Mouse (Mus musculus) layer of hippocampus, postnatal 36 days (tissue): ENCODE measurements around the gene Ppp1r9b. TPM values are rescaled to one million over a fixed set of nuclear protein-coding genes. Genes with fewer than 3 reads are reported as not detected.
"Not testable (repeated sequence)": the region's sequence is repeated elsewhere in the genome, so short reads cannot be mapped to it uniquely, and the experiment has no call there.

Experiments
- DNase-seq, 2 experiments: peaks; one replicate each; pipeline ENCODE4 v3.0.0; 2022
- total RNA-seq, 2 experiments: library from RNA; stranded (reverse); gene quantifications; 2 replicates each; pipeline ENCODE4 v1.2.3; 2021

Gene Ppp1r9b
- total RNA-seq, result 100 to 1,000 TPM; 931 to 932 TPM

DNA sequence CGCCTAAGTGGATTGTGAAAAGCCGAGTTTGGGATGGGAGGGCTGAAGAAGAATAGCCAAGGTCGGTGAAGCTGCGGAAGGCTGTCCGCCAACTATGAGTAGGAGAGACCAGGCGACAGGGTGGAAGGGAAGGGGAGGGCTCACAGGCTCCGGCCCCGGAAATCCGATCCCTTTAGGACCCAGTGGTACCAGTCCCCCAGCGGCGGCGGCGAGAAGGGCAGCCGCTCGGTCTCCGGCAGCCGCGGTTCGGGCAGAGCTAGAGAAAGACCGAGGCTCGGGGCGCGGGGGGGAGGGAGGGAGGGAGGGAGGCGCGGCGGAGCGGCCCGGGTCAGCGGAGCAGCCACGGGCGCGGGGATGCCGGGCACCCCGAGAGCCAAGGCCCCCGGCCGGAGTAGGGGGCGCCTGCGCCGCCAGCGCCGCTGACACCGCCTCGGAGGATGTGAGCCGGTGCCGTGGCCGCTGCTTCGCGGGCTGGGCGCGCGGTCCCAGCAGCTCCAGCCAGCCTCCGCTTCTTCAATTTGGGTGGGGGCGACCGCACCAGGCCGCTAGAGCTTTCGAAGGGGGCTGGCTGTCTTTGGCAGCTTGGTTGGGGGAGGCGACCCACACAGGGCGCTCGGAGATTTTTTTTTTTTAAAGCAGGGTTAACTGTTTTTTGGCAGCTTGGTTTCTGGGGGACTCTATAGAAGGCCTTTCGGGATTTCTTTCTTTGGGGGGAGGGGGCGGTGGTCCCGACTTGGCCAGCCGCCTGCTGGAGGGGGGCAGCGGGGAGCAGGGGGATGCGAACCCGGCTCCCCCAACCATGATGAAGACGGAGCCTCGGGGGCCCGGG lies at the start of gene Ppp1r9b:
Ppp1r9b (plus strand) TSS at position 287 of the 829 bp plus-strand sequence.
- peak; percentile 94 to 95 for DNase-seq

DNA sequence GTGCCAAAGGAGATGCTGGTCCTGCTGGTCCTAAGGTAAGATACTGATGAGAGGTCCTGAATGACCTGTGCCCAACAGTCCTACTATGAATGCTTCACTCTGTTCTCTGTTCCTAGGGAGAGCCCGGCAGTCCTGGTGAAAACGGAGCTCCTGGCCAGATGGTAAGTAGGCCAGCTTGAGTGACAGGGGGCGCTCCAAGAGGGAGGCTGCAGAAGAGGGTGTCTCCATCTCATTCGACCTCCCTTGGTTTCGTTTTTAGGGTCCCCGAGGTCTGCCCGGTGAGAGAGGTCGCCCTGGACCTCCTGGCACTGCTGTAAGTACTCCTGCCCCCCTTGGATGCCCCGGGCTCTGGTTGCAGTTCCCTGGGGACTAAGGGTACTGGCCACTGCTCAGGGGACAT lies 49.7 kb upstream of the Ppp1r9b start:
- no peak for DNase-seq

DNA sequence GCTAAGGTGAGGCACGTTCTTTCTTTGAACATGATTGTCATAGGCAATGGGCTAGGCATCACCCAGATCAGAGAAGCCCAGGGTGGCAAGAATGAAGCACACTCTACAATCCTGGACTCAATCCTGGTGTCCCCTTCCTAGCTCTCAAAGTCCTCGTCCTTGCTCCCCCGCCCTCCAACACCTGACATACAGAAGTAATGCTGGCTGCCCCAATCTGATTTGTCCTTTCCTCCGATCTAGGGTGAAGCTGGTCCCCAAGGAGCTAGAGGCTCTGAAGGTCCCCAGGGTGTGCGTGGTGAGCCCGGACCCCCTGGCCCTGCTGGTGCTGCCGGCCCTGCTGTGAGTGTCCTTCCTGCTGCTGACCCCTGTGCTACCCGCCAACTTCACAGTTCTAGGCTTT lies 49.1 kb upstream of the Ppp1r9b start:
- DNase-seq, result no peak

DNA sequence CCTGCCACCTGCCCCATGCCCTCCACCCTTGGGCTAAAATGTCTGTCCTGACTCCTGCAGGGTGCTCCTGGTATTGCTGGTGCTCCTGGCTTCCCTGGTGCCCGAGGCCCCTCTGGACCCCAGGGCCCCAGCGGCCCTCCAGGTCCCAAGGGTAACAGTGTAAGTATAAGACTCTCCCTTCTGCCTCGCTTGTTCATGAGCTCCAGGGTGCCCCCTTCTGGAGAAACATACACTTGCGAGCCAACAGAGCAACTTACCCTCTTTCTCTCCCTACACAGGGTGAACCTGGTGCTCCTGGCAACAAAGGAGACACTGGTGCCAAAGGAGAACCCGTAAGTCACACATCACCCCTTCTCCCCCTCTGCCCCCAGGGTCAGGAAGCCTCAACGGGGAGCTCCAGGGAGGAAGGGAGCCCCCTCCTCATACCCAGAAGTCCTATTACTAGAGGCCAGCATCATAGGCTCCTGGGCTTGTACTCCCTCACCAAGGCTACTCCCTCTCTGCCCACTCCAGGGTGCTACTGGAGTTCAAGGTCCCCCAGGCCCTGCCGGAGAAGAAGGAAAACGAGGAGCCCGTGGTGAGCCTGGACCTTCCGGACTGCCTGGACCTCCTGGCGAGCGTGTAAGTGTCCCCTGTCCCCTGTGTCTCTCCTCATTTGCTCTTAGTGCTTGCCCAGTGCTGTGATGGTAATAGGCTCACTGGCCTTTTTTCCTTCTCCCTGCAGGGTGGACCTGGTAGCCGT lies 48.4 kb upstream of the Ppp1r9b start:
- peak in 1 of 2 experiments; percentile 45 for DNase-seq

DNA sequence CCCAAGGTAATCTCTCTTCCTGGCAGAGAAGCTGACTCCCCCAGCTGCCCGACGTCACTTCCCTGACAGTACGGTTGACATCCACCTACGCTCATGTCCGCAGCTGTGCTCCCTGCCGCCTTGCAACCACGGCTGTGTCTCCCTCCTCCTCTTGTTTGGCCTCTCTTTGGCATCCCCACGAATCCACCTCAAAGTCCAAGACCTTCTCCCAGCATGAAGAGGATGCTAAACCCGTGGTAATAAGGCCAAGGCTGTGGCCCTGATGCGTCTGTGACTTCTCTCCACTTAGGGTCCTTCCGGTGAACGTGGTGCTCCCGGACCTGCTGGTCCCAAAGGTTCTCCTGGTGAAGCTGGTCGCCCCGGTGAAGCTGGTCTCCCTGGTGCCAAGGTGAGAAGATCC lies 47.8 kb upstream of the Ppp1r9b start:
- DNase-seq, result no peak

DNA sequence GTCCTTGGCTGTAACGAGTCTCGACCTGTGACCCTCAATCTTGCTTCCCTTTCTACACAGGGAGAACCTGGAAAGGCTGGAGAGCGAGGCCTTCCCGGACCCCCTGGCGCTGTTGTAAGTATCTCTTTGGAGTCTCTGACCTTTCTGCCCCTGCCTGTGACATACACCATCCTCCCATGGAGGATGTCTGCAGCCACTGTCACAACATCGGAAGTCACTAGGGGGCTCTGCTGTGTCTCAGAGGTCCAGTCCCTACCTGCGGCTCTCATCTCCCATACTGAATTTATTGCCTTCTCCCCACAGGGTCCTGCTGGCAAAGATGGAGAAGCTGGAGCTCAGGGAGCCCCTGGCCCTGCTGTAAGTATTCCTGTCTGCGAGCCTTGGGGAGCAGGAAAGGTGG lies 46.5 kb upstream of the Ppp1r9b start:
- no peak for DNase-seq

DNA sequence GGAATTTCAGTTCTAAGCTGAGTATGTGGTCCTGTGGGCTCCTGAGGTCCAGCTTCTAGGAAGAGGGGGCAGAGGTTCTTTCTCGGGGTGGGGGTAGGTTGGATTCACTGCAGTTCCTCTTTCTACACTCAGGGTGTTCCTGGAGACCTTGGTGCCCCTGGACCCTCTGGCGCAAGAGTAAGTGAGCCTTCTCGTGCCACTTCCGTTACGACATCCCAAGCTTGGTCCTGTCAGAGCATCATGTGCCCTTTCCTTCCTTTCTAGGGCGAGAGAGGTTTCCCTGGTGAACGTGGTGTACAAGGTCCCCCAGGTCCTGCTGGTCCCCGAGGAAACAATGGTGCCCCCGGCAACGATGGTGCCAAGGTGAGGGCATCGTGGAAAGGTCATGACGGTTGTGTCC lies 45.6 kb upstream of the Ppp1r9b start:
- no peak for DNase-seq

DNA sequence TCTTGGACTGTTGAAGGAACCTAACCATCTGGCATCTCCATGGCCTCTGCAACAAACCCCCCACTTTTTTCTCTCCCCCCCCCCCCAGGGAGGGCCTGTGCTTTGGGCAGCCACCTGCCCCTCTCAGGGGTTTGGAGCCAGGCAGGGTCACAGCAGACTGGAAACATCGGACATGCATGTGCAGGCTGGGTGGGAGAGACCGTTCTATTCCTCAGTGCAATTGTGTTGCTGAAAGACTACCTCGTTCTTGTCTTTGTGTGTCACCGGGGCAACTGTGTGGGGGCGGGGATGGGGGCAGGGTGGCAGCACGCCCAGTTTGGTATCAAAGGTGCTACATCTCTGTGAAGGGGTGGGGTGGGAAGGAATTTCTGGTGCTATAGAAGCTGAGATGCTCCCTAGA lies 38.7 kb upstream of the Ppp1r9b start:
- no peak for DNase-seq

DNA sequence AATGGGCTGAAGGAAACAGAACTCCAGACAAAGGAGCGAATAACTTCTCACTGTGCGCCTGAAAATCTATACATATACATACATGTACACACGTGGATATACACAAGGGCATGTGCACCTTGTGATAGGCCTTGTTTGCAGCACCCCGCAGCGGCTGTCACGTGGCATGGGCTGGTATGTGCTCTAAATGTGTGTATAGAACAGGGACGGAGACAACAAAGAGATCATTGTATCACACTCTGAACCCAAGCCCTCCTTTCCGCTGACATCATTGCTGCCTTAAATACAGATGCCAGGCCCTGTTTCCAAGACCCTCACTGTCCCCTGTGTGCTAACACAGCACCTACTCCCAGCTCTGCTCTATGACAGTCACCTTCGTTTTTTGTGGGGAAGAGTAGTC lies 35.7 kb upstream of the Ppp1r9b start:
- no peak for DNase-seq

DNA sequence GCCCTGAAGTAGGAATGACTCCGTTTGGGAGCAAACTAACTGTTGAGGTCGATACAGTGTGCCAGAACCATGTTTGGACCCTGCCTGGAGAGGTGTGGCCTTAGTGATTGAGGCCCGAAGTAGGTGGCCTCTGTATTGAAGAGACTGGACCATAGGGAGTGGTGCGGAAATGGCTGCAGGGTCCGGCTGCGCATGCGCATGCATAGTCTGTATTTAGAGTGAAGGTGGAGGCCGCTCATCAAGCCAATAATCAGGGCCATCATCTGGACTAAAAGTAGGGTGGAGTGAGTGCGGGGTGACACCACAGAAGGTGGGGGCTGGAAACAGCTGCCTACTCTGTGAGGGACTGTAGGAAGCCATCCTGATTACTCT lies 33.2 kb upstream of the Ppp1r9b start:
- no peak for DNase-seq

DNA sequence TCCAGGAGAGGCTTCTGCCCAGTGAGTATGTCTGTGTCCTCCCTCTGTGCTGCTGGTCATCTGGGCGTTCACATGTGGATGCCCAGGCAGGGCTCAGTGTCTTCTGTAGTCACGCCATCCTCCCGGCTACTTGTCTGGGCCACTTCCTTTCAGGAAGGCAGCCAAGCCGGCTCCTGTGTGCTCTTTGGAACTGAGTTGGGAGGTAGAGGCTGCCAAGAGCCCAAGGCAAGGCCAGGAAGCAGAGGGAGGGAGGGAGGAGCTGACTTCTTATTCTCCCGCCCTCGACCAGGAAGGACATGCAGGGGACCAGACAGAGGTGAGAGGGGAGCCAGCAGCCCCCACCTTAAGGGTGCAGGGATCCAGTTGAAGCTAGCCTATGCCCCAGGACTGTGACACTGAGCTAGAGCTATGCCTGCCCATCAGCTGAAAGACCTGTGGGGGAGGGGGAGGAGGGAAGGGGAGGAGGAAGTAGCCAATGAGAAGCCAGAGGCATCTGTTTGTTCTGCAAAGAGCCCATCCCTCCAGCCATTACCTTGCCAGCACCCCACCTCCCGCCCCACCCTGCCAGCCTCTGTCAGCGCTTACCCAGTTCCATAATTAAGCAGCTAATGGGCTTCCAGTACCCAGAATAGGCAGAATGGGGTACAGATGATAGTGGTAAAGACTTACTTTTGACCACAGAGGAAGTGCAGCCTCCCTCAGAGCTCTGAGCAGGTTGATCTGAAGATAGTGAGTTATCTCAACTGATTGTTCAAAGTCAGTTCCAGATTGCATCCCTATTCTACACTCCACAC lies 32.6 kb upstream of the Ppp1r9b start:
- DNase-seq, result peak in 1 of 2 experiments; percentile 59

DNA sequence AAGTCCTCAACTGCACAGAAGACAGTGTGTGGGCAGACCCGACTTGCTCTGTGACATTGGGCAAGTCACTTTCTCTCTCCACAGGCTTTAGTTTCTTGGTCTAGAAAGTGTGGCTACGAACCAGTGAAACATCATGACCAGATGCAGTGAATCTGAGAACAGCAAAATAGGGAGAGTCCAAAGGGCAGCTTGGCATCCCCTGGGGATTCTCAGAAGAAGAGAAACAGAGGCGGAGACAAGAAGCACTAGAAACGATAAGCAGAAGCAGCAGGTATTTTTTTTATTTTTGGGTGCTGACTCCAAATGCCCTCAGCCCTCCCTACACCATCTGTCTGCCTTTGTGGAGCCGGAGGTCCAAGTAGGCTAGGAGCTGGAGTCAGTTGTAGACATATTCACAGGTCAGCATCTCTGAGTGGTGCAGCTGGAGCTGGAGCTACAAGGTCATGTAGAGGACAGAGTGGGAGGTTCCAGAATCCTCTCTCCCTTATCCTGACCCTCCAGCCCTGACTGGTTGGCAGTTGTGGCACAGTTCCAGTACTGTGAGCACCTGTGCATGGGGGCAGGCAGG lies 28.2 kb upstream of the Ppp1r9b start:
- DNase-seq, result no peak

DNA sequence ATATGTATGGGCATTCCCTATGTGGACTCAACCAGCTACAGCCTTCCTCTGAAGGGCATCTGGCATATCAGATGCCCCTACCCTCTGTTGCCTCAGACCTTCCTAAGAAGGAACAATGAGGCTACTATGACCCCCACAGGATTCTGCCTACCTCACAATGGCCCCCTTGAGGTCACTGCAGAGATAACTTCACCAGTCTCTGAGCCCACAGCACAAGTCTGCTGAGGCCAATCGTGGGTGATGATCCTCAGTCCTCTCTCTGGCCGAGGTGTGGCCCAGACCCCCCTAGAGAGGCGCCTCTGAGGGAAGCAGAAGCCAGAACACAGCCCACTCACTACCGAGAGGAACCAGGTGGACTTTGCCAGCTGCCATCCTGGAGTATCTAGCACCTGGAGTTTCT lies 23.4 kb upstream of the Ppp1r9b start, which contains the start of gene Hils1:
Hils1 (plus strand) TSS at position 175 of the 400 bp plus-strand sequence.
- DNase-seq, result no peak

DNA sequence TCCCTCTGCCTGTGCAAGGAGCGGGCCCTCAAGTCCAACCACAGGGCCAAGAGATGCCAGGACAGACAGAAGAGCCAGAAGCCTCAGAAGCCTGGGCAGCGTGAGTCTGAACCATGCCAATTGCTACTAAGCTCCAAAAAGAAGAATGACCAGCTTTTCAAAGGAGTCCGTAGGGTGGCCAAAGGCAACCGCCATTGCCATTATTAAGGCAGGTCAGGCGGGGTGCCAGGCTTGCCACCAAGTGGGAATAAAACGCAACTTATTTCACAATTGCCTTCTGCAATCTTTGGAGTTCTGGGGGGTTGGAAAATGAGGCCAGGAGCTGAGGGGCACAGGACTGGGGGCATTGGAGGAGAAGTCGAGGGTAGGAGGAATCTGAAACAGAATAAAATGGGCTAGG lies 22.6 kb upstream of the Ppp1r9b start:
- no peak for DNase-seq

DNA sequence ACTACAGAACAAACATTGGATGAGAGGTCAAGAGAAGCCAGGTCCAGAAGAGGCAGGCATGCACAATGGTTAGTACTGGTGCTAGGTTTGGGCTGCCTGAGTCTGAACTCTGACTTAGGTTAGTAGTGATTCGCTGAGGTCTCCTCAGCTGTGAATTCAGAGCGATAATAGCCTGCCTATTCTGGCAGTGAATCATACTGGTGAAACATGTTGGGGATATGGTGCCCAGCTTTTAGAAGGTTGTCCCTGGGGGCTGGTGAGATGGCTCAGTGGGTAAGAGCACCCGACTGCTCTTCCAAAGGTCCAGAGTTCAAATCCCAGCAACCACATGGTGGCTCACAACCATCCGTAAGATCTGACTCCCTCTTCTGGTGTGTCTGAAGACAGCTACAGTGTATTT lies 21.1 kb upstream of the Ppp1r9b start:
- DNase-seq, result not testable (repeated sequence)

DNA sequence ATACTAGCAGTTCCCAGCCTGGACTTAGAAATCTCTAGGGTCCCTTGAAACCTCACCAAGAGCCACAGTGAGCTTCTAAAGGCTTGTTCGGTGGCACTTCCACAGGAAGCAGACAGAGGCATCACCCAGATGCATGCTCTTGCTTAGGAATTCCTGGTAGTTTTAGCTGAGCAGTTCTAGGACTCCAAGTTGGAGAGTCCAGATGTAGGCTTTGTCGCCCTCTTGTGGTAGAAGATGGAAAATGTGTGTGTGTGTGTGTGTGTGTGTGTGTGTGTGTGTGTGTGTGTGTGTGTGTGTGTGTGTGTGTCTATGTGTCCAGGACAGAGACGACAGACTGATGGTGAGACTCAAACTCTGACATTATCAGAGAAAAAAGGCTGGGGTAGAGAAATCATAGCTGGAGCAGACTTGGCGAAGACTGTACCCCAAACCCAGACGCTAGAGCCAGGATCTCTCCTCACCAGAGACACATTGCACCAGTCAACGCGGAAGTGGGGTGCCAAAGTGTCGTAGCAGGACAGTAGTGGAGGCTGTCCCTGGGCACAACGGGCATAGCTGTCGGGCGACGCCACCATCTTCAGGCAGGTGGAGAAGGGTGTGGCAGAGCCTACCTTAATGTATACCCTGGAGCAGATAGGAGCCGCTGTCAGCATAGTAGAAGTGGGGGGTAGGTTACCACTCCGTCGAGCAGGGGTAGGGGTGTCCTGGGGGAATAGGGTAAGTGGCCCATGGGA lies 20.5 kb upstream of the Ppp1r9b start:
- peak; percentile 50 to 67 for DNase-seq

DNA sequence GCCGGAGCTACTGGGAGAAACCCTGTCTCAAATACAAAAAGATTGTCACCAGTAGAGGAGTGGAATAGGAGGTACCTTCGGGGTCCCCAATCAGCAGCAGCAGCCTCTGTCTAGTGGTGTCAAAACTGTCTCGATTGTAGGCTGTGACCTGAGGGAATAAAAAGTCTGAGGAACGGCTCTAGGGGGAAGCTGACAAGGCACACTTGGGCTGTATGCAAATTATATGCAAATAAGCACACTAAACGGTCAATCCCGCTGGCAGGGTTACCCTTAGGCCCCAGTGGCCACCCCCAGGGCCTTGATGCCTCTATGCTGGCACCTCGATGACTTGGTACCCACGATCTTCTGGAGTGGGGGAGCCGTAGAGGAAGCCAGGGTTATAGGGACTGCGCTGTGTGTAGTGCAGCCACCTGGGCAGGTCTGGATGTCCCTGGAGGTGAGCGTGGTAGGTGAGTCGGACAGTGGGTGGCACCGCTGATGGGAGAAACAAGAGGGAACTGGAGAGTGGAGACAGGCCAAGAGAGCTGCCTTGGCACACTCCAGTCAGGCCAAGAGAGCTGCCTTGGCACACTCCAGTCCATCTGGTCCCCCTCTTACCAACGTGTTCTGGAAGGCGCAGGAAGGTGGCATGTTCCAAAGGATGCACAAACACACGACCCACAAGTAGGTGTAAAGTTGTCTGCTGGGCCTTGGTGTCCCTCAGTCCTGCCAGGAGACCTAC lies 18.8 kb upstream of the Ppp1r9b start:
- no peak for DNase-seq

DNA sequence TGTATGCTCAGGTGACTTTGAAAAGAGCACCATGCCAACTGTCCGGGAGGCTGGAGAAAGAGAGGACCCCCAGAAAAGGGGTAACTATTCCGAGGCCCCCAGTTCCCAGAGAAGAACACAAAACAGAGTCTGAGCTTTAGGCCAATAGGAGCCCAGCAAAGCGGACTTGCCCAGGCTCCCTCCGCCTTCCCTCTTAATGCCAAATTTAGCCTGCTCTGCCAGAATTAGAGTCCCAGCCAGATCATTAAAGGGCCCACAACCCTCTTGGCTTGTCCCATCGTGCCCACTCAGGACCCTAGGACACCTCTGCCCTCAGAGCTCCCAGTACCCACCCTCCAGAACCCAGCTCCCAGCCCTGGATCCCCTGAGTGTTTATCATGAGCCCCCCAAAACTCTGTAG lies 17.9 kb upstream of the Ppp1r9b start:
- DNase-seq, result no peak

DNA sequence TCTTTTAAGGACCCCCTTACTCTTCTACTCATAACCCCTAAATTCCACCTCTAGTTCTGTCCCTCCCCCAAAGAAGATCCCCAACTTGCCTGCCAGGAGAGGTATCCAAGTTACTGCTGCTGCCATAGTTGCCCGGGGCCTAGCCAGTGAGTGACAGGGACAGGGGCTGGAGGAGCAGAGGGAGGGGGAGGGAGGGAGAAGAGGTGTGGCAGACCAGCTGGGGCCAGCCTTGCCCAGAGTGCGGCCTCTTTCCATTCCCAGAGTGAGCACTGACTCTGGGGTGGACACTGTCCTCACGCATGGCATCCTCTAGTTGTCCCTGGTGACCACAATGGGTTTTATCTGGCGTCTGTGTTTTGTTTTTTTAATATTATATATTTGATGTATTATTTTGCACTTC lies 17.5 kb upstream of the Ppp1r9b start:
- no peak for DNase-seq

DNA sequence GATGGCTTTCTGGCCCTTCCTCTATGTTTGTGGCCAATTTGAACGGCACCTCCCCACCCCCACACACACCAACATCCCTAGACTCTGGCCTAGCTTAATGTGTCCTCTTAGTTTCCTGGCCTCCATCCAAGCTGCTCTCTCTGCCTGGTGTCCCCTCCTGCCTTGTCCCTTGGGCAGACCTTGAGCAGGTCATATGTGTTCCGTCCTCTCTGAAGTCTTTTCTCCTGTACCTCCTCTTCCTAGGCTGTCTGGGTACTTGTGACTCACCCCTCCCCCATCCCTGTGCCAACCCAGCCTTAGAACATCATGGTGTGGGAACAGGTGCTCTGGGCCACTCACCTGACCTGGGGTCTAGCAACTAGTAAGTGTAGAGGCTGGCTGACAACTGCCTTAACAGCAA lies 15.9 kb upstream of the Ppp1r9b start:
- no peak for DNase-seq

DNA sequence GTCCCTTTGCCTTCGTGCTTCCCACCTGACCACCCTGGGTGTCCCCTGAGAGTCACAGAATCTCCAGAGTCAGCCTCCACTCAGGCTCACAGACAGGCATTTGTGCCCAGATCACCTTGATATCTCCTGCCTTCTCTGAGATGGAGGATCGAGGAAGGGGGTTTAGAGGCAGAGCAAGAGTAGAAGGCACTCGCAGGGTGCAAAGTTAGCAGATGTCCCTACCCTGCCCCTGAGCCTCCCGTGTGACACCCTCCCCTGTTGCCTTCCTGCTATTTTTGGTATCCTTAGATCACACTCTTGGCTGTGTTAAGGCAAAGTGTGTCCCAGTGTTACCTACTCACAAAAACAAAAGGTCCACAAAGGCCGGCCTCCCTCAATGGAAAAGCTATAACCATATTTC lies 14.6 kb upstream of the Ppp1r9b start, which contains the start of gene Sgca:
Sgca (minus strand) TSS at position 129 of the 400 bp plus-strand sequence.
- no peak for DNase-seq
